Mouse (Mus musculus) right cerebral cortex, adult 2 months (tissue): ENCODE measurements around the gene Spryd3.

Experiments used
- DNase-seq, 2 experiments: peaks; one replicate each; pipeline ENCODE4 v3.0.0; 2021 to 2022; ENCODE audit warnings: low spot score in 2 of 2

Gene Spryd3

GRCm38 (mm10) chr15:102070476-102071467 lies 65.3 kb downstream of the Spryd3 start:
- no peak for DNase-seq
